ENCODE assay signal across 8 mouse cellular contexts in genomic region chr11:106613638-106614338, GRCm38 (mm10). TPM values are rescaled to one million over a fixed set of nuclear protein-coding genes. Genes with fewer than 3 reads are reported as not detected.
DNase-seq lines count a peak whose midpoint lies in the region; ATAC-seq and TF ChIP-seq lines count a peak whose summit lies in the region.

No protein-coding gene starts in this region.

- H3K27ac ChIP-seq in kidney, adult 2 months (ENCODE audit: insufficient read depth, low read depth, low read length), result peak overlapping the region; percentile 90; the same call in 1 of the 2 replicates
- peak overlapping the region; percentile 85 for H3K27ac ChIP-seq in MEL (ENCODE audit: control insufficient read depth, low read depth, low read length)
- peak overlapping the region; percentile 32 for H3K27ac ChIP-seq in liver, embryonic 14.5 days
- H3K27ac ChIP-seq in stomach, embryonic 15.5 days, result peak overlapping the region; percentile 93

- H3K36me3 ChIP-seq in kidney, adult 2 months (ENCODE audit: control insufficient read depth, insufficient read depth, low read length), result no peaks in the 10 kb centered on the region
- peaks cover 0 to 15% of the 10 kb centered on the region in 2 experiments; a peak in 2 of 4 replicates for H3K36me3 ChIP-seq in MEL (ENCODE audit: control insufficient read depth in 1 of 2, insufficient read depth in 2 of 2, low read length in 2 of 2)
- H3K36me3 ChIP-seq in liver, embryonic 14.5 days (replicated peaks; ENCODE audit: control insufficient read depth, insufficient read depth, low read depth), result no peaks in the 10 kb centered on the region
- H3K36me3 ChIP-seq in stomach, embryonic 15.5 days, result no peaks in the 10 kb centered on the region

- no peak for TF ChIP-seq CTCF in kidney, adult 2 months (conservative IDR thresholded peaks at IDR 0.05; ENCODE audit: insufficient read depth, insufficient read length, low read depth, low read length)
- TF ChIP-seq CTCF in MEL (IDR thresholded peaks at IDR 0.05 in 2 of 3, conservative IDR thresholded peaks at IDR 0.05 in 1 of 3; ENCODE audit: control insufficient read depth in 1 of 3, insufficient read depth in 1 of 3, low read depth in 2 of 3, low read length in 3 of 3, poor library complexity in 1 of 3, severe bottlenecking in 1 of 3), result peak; percentile 43 to 66 (median 57); a peak in 5 of 6 replicates
- TF ChIP-seq CTCF in liver, embryonic 14.5 days (IDR thresholded peaks at IDR 0.05; ENCODE audit: low read depth), result peak; percentile 57

- no peak for TF ChIP-seq EP300 in MEL (IDR thresholded peaks at IDR 0.05; ENCODE audit: low read depth in 1 of 2, low read length in 2 of 2)
- no peak for TF ChIP-seq EP300 in liver, embryonic 14.5 days (IDR thresholded peaks at IDR 0.05; ENCODE audit: low read depth)

- H3K4me2 ChIP-seq in liver, embryonic 14.5 days (ENCODE audit: low read depth), result peak overlapping the region; percentile 86
- H3K4me2 ChIP-seq in stomach, embryonic 15.5 days, result peak overlapping the region; percentile 89

- no peaks in the 10 kb centered on the region for H3K9me3 ChIP-seq in MEL (replicated peaks; ENCODE audit: insufficient read depth, low read length)
- H3K9me3 ChIP-seq in liver, embryonic 14.5 days (ENCODE audit: control insufficient read depth, low read length), result no peaks in the 10 kb centered on the region
- H3K9me3 ChIP-seq in stomach, embryonic 15.5 days, result no peaks in the 10 kb centered on the region

- H3K4me1 ChIP-seq in kidney, adult 2 months (ENCODE audit: control insufficient read depth, insufficient read depth, low read length), result peaks cover 10% of the 10 kb centered on the region
- peaks cover 7 to 19% of the 10 kb centered on the region in 2 experiments for H3K4me1 ChIP-seq in MEL (ENCODE audit: control insufficient read depth in 1 of 2, insufficient read depth in 2 of 2, low read length in 2 of 2)
- H3K4me1 ChIP-seq in liver, embryonic 14.5 days (replicated peaks; ENCODE audit: control insufficient read depth in 2 of 2, insufficient read depth in 2 of 2, low read length in 1 of 2), result peaks cover 9 to 19% of the 10 kb centered on the region in 2 experiments
- H3K4me1 ChIP-seq in stomach, embryonic 15.5 days, result peaks cover 18% of the 10 kb centered on the region

- TF ChIP-seq POLR2A in kidney, adult 2 months (IDR thresholded peaks at IDR 0.05; ENCODE audit: low read depth, low read length), result no peak
- TF ChIP-seq POLR2A in MEL (IDR thresholded peaks at IDR 0.05; ENCODE audit: control insufficient read depth in 1 of 2, insufficient read depth in 1 of 2, low read depth in 1 of 2, low read length in 2 of 2, poor library complexity in 1 of 2), result 0 out of 4 replicates have a peak, but pooled peaks of 1 of the 2 experiments have one; percentile 11

- DNase-seq in kidney, adult 2 months, result no peak
- DNase-seq in kidney, adult 18-20 months, result no peak
- peak; percentile 85 for DNase-seq in MEL (ENCODE audit: low read depth, low spot score)
- DNase-seq in liver, embryonic 14.5 days (ENCODE audit: low read depth in 3 of 3, low spot score in 3 of 3), result peak in 1 of 3 experiments; percentile 37
- DNase-seq in gastrocnemius, postnatal 10 days, result no peak

- peaks cover 30% of the 10 kb centered on the region for H3K79me2 ChIP-seq in MEL (ENCODE audit: control insufficient read depth, insufficient read depth, low read length, poor library complexity)

- no peak for TF ChIP-seq RAD21 in MEL (IDR thresholded peaks at IDR 0.05; ENCODE audit: low read depth, low read length)

- H3K27me3 ChIP-seq in kidney, adult 2 months (replicated peaks; ENCODE audit: control insufficient read depth, insufficient read depth, low read length), result no peaks in the 10 kb centered on the region
- no peaks in the 10 kb centered on the region for H3K27me3 ChIP-seq in MEL (ENCODE audit: control insufficient read depth in 1 of 2, insufficient read depth in 2 of 2, low read length in 2 of 2)
- H3K27me3 ChIP-seq in liver, embryonic 14.5 days (ENCODE audit: control insufficient read depth, insufficient read depth, low read length), result no peaks in the 10 kb centered on the region
- H3K27me3 ChIP-seq in stomach, embryonic 15.5 days (replicated peaks), result no peaks in the 10 kb centered on the region

- peak; percentile 3 for ATAC-seq in granulocyte monocyte progenitor cell, adult 5-6 weeks (replicated peaks; ENCODE audit: poor library complexity, severe bottlenecking)
- ATAC-seq in liver, embryonic 14.5 days (ENCODE audit: insufficient read depth), result no peak
- ATAC-seq in stomach, embryonic 15.5 days (ENCODE audit: insufficient read depth, low FRiP score, low read depth), result no peak
- ATAC-seq in frontal cortex, adult (ENCODE audit: low TSS enrichment), result no peak

- peak overlapping the region; percentile 68 for H3K9ac ChIP-seq in MEL (ENCODE audit: control insufficient read depth, low read depth, low read length, poor library complexity, severe bottlenecking)
- peak overlapping the region; percentile 55 for H3K9ac ChIP-seq in liver, embryonic 14.5 days (replicated peaks)
- 0 out of 2 replicates have a peak overlapping the region, but pooled peaks have one; percentile 22 for H3K9ac ChIP-seq in stomach, embryonic 15.5 days

- 58% methylated on average over 15 of the region's 15 CpGs for WGBS in kidney, adult 2 months
- WGBS in liver, embryonic 14.5 days (ENCODE audit: insufficient replicate concordance), result 43% methylated on average over 14 of the region's 15 CpGs
- WGBS in stomach, embryonic 15.5 days, result 53% methylated on average over 15 of the region's 15 CpGs

- H3K4me3 ChIP-seq in kidney, adult 2 months (ENCODE audit: insufficient read depth, low read depth, low read length), result peak overlapping the region; percentile 75; the same call in 1 of the 2 replicates
- peak overlapping the region; percentile 55 to 64 for H3K4me3 ChIP-seq in MEL (ENCODE audit: control insufficient read depth in 1 of 2, insufficient read depth in 1 of 2, low read depth in 2 of 2, low read length in 2 of 2)
- H3K4me3 ChIP-seq in liver, embryonic 14.5 days (ENCODE audit: insufficient read depth in 1 of 2, low read depth in 2 of 2, low read length in 2 of 2), result peak overlapping the region; percentile 80 to 84
- H3K4me3 ChIP-seq in stomach, embryonic 15.5 days (replicated peaks), result peak overlapping the region; percentile 99

TF ChIP-seq in MEL, 35 proteins besides CTCF, POLR2A, EP300 and RAD21 (continues in another document):
- TF ChIP-seq GABPA (IDR thresholded peaks at IDR 0.05; ENCODE audit: low read depth, low read length), result no peak
- no peak for TF ChIP-seq MAFK (IDR thresholded peaks at IDR 0.05; ENCODE audit: borderline replicate concordance, low read depth, low read length)
- TF ChIP-seq RCOR1 (IDR thresholded peaks at IDR 0.05; ENCODE audit: low read depth, low read length), result no peak
- no peak for TF ChIP-seq E2F4 (IDR thresholded peaks at IDR 0.05; ENCODE audit: borderline replicate concordance, low read depth, low read length)
- TF ChIP-seq GATA1 (IDR thresholded peaks at IDR 0.05; ENCODE audit: low read depth, low read length), result no peak
- no peak for TF ChIP-seq ELF1 (IDR thresholded peaks at IDR 0.05; ENCODE audit: low read depth, low read length)
- peak; percentile 33; the same call in 1 of the 2 replicates for TF ChIP-seq HCFC1 (IDR thresholded peaks at IDR 0.05; ENCODE audit: low read depth, low read length)
- no peak for TF ChIP-seq BHLHE40 (IDR thresholded peaks at IDR 0.05; ENCODE audit: borderline replicate concordance, low read depth, low read length)
- TF ChIP-seq POLR2AphosphoS2 (IDR thresholded peaks at IDR 0.05; ENCODE audit: low read length), result 0 out of 2 replicates have a peak, but pooled peaks have one; percentile 13
- no peak for TF ChIP-seq TAL1 (IDR thresholded peaks at IDR 0.05; ENCODE audit: low read length)
- peak; percentile 25; the same call in 1 of the 2 replicates for TF ChIP-seq SMC3 (IDR thresholded peaks at IDR 0.05; ENCODE audit: low read depth, low read length)
- no peak for TF ChIP-seq MEF2A (IDR thresholded peaks at IDR 0.05; ENCODE audit: extremely low read depth, insufficient replicate concordance, low read depth, low read length, poor library complexity, severe bottlenecking)
- TF ChIP-seq MYC (IDR thresholded peaks at IDR 0.05; ENCODE audit: low read depth, low read length), result no peak
- TF ChIP-seq CHD1 (IDR thresholded peaks at IDR 0.05; ENCODE audit: low read depth, low read length), result no peak; the same call in 1 of the 2 replicates
- TF ChIP-seq ETS1 (IDR thresholded peaks at IDR 0.05; ENCODE audit: low read depth, low read length), result no peak
- TF ChIP-seq ZC3H11A (IDR thresholded peaks at IDR 0.05; ENCODE audit: low read depth, low read length), result no peak
- no peak for TF ChIP-seq UBTF (IDR thresholded peaks at IDR 0.05; ENCODE audit: borderline replicate concordance, insufficient read depth, low read depth, low read length)
- peak; percentile 63; the same call in 1 of the 2 replicates for TF ChIP-seq MAZ (IDR thresholded peaks at IDR 0.05; ENCODE audit: low read depth, low read length)
- no peak for TF ChIP-seq SIN3A (IDR thresholded peaks at IDR 0.05; ENCODE audit: low read length)
- TF ChIP-seq NRF1 (IDR thresholded peaks at IDR 0.05; ENCODE audit: insufficient read depth, low read depth, low read length, poor library complexity, severe bottlenecking), result no peak
- no peak for TF ChIP-seq USF2 (IDR thresholded peaks at IDR 0.05; ENCODE audit: borderline replicate concordance in 1 of 2, insufficient read depth in 1 of 2, low read depth in 1 of 2, low read length in 2 of 2)
- no peak for TF ChIP-seq USF1 (IDR thresholded peaks at IDR 0.05; ENCODE audit: low read depth, low read length)
- no peak for TF ChIP-seq KAT2A (conservative IDR thresholded peaks at IDR 0.05; ENCODE audit: low read depth, low read length)
- TF ChIP-seq POLR2AphosphoS5 (IDR thresholded peaks at IDR 0.05; ENCODE audit: borderline replicate concordance, low read depth, low read length), result no peak
- no peak for TF ChIP-seq MYB (IDR thresholded peaks at IDR 0.05; ENCODE audit: low read depth, low read length)
- peak; percentile 97 for TF ChIP-seq ZNF384 (IDR thresholded peaks at IDR 0.05; ENCODE audit: low read depth, low read length)

RNA-seq across cellular contexts. Expression of gene Tex2, which starts 0.6 kb away (rescaled TPM):
- 33.0 and 37.2 TPM in 2 replicates for polyA plus RNA-seq in kidney, adult 2 months (2012; rRNA removed)
- 21.9 and 24.8 TPM in 2 replicates for total RNA-seq in MEL (2012; rRNA removed)
- 10 to 100 TPM in 1 of 2 experiments, not detected in 1; 13.7 TPM for polyA plus RNA-seq in MEL (2012; ENCODE audit: insufficient read depth in 1 of 2, insufficient read length in 2 of 2, low read depth in 1 of 2, low replicate concordance in 2 of 2, missing spikeins in 1 of 2)
- 73.6 and 80.2 TPM in 2 replicates for total RNA-seq in granulocyte monocyte progenitor cell, adult 5-6 weeks (2014; fragmentation: Nextera tagmentation)
- total RNA-seq in granulocyte monocyte progenitor cell, adult 5-6 weeks (2017), result 77.5 and 84.3 TPM in 2 replicates
- 5.2 and 5.9 TPM in 2 replicates for polyA plus RNA-seq in liver, embryonic 14.5 days (2012; rRNA removed)
- polyA plus RNA-seq in liver, embryonic 14.5 days (2014; fragmentation: Nextera tagmentation; extraction: Ambion mirVana), result 7.9 and 9.3 TPM in 2 replicates
- 10.3 and 11.9 TPM in 2 replicates for polyA plus RNA-seq in stomach, embryonic 15.5 days (2015; fragmentation: Nextera tagmentation; extraction: Ambion mirVana)
- total RNA-seq in gastrocnemius, postnatal 10 days (2021), result 10 to 100 TPM; 22.1 to 24.1 TPM

Comparison
In these comparisons a context has a peak if more than half of its experiments do, and no peak if none do; other contexts are left out.
1. H3K27ac ChIP-seq: peak in every context shown above with its lines; median percentile 93 in stomach, embryonic 15.5 days; 90 in kidney, adult 2 months; 85 in MEL; 32 in liver, embryonic 14.5 days.